Mouse (Mus musculus): Measurements from ENCODE around the gene Gm4302.
"Not testable (repeated sequence)": the region's sequence is repeated elsewhere in the genome, so short reads cannot be mapped to it uniquely, and the experiment has no call there.

Gene Gm4302

GRCm38 (mm10) chr10:100340536-100340935 lies at the start of gene Gm4302:
TSS of gene Gm4302 (plus strand) at chr10:100340836.
- DNase-seq: not testable (repeated sequence)

- no peak for DNase-seq
Measured at GRCm38 (mm10) chr10:100296105-100296504, 44.5 kb upstream of the Gm4302 start.

DNA sequence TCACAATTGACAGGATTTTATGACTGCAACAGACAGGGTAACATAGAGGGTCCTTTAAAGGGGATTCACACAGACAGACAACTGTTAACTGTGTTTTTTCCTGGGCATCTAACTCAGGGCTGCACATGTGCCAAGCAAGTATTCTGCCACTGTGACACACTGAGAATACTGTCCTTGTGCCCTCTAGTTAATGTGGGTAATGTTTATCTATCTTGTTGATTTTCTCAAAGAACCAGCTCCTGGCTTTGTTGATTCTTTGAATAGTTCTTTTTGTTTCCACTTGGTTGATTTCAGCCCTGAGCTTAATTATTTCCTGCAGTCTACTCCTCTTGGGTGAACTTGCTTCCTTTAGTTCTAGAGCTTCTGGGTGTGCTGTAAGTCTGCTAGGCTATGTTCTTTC lies 40.5 kb upstream of the Gm4302 start:
- not testable (repeated sequence) for DNase-seq

GRCm38 (mm10) chr10:100335376-100335775 lies 5.3 kb upstream of the Gm4302 start, which contains the start of gene Gm4301:
TSS of gene Gm4301 (plus strand) at chr10:100335676.
- DNase-seq: not testable (repeated sequence)

- DNase-seq: not testable (repeated sequence)
Measured at GRCm38 (mm10) chr10:100345672-100346071, 5.0 kb downstream of the Gm4302 start, which contains the start of gene Gm4303. TSS of gene Gm4303 (plus strand) at chr10:100345972.

- not testable (repeated sequence) for DNase-seq
Measured at GRCm38 (mm10) chr10:100350793-100351192, 10.2 kb downstream of the Gm4302 start, which contains the start of gene Gm4305. TSS of gene Gm4305 (plus strand) at chr10:100351093.

DNA sequence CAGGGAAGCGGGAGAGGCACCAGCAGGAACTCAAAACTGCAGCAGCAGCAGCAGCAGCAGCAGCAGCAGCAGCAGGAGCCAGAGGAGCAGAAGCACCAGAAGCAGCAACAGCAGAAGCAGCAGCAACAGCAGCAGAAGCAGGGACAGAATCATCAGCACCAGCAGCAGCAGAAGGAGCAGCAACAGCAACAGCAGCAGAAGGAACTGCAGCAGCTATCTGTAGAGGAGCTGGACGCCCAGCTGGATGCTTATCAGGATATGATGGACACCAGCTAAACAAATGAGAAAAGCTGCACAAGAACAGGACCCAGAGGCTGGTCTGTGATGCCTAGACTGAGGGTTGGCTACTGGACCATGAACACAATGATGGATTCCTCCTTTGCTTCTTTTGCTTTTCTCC lies 16.2 kb downstream of the Gm4302 start:
- not testable (repeated sequence) for DNase-seq

GRCm38 (mm10) chr10:100361038-100361437 lies 20.4 kb downstream of the Gm4302 start, which contains the start of gene Gm4307:
TSS of gene Gm4307 (plus strand) at chr10:100361338.
- DNase-seq: not testable (repeated sequence)

DNA sequence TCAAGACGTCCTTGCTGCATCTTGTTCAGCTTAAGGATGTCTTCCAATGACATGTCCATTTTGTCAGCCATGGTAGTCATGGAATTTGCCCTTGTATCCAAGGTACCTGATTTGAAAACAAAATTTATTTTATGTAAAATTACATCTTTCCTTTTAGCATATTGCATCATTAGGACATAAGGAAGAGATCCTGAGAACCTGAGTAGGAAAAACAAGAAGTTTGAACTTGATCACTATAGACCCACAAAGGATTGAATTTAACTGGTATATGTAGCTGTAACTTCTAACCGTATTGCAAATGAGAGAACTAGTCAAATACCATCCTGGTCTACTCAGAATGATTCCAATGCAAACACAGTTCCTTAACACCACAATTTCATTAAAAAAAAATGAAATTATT lies 41.8 kb downstream of the Gm4302 start, which contains the start of gene Gm4312:
Gm4312 (minus strand) TSS at position 101 of the 400 bp plus-strand sequence.
- not testable (repeated sequence) for DNase-seq
